Mouse (Mus musculus) heart, embryonic 10.5 days (tissue): ENCODE measurements around the gene Taf1a. TPM values are rescaled to one million over a fixed set of nuclear protein-coding genes. Genes with fewer than 3 reads are reported as not detected.
"Not testable (repeated sequence)": the region's sequence is repeated elsewhere in the genome, so short reads cannot be mapped to it uniquely, and the experiment has no call there.

ENCODE experiments used
- DNase-seq: peaks from one replicate; pipeline ENCODE4 v3.0.0-alpha.2; 2017; ENCODE audit warnings: low spot score
- H3K27ac ChIP-seq: fragments of 300-500 bp; sonication (generic); 2 replicates; pipeline ENCODE4 v1.5.1; 2016; ENCODE audit warnings: mild to moderate bottlenecking
- H3K27me3 ChIP-seq: fragments of 300-500 bp; sonication (generic); 2 replicates; pipeline ENCODE4 v1.6.1; 2016; ENCODE audit warnings: mild to moderate bottlenecking; ENCODE audit not compliant: poor library complexity, insufficient read depth, severe bottlenecking
- H3K36me3 ChIP-seq: fragments of 300-500 bp; sonication (generic); 2 replicates; pipeline ENCODE4 v1.6.1; 2016; ENCODE audit warnings: mild to moderate bottlenecking, moderate library complexity
- H3K4me1 ChIP-seq: fragments of 300-500 bp; sonication (generic); 2 replicates; pipeline ENCODE4 v1.6.1; 2016; ENCODE audit warnings: mild to moderate bottlenecking
- H3K4me3 ChIP-seq: fragments of 300-500 bp; sonication (generic); 2 replicates; pipeline ENCODE4 v1.5.1; 2016; ENCODE audit warnings: mild to moderate bottlenecking, moderate library complexity
- H3K9me3 ChIP-seq: fragments of 300-500 bp; sonication (generic); 2 replicates; pipeline ENCODE4 v1.6.1; 2016; ENCODE audit warnings: mild to moderate bottlenecking, moderate library complexity
- WGBS: fragments of 180-500 bp; shearing (Covaris S2); methylation state at CpG from one replicate; pipeline ENCODE4 v1.1.7; 2016; 5-methylcytosine and 5-hydroxymethylcytosine counted together
- polyA plus RNA-seq: library from polyadenylated mRNA; unstranded; fragments of >200 nt; fragmentation: Nextera tagmentation; extraction: Ambion mirVana; gene quantifications from 2 replicates; pipeline ENCODE4 v1.2.1, GENCODE M21; 2016

Gene Taf1a
- 14.7 and 18.0 TPM in 2 replicates for polyA plus RNA-seq

- Histone ChIP-seq H3K4me1 (peaks cover 7% of the 10 kb centered on the region), H3K27ac (peak within 1 kb of the TSS; percentile 80), H3K27me3 (peaks cover 18% of the 10 kb centered on the region; the same call in 1 of the 2 replicates), H3K9me3 (no peaks in the 10 kb centered on the region), H3K4me3 (peak within 1 kb of the TSS; percentile 83), H3K36me3 (peaks cover 20% of the 10 kb centered on the region)
- WGBS, result 6% methylated on average over 44 of the region's 44 CpGs
- DNase-seq, result peak; percentile 98
Measured at GRCm38 (mm10) chr1:183388426-183389406, at the start of gene Taf1a. TSS of gene Taf1a (plus strand) at chr1:183388981.

GRCm38 (mm10) chr1:183342902-183343301 lies 45.9 kb upstream of the Taf1a start:
- peaks cover 12% of the 10 kb centered on the region; the same call in 1 of the 2 replicates for H3K4me1 ChIP-seq
- H3K27ac ChIP-seq, H3K27me3 ChIP-seq, DNase-seq, H3K4me3 ChIP-seq, H3K9me3 ChIP-seq: not testable (repeated sequence)
- H3K36me3 ChIP-seq, result peaks cover 45% of the 10 kb centered on the region
- WGBS, result 93% methylated on average over 1 of the region's 1 CpGs

- Histone ChIP-seq H3K9me3 (no peaks in the 10 kb centered on the region), H3K4me1 (peaks cover 12% of the 10 kb centered on the region; the same call in 1 of the 2 replicates), H3K27me3 (no peaks in the 10 kb centered on the region), H3K4me3 (peak overlapping the region; percentile 94), H3K27ac (peak overlapping the region; percentile 89), H3K36me3 (peaks cover 40% of the 10 kb centered on the region)
- WGBS, result under 1% methylated on average over 72 of the region's 72 CpGs
- peak; percentile 96 for DNase-seq
Measured at GRCm38 (mm10) chr1:183344886-183345816, 43.6 kb upstream of the Taf1a start.

GRCm38 (mm10) chr1:183345817-183346195 lies 43.0 kb upstream of the Taf1a start:
- H3K9me3 ChIP-seq, result no peaks in the 10 kb centered on the region
- H3K36me3 ChIP-seq, result peaks cover 42% of the 10 kb centered on the region
- WGBS, result 4% methylated on average over 10 of the region's 10 CpGs
- H3K4me3 ChIP-seq, result peak overlapping the region; percentile 94
- peak overlapping the region; percentile 89 for H3K27ac ChIP-seq
- H3K4me1 ChIP-seq, result peaks cover 12% of the 10 kb centered on the region; the same call in 1 of the 2 replicates
- no peaks in the 10 kb centered on the region for H3K27me3 ChIP-seq
- no peak for DNase-seq

GRCm38 (mm10) chr1:183349840-183350239 lies 38.9 kb upstream of the Taf1a start:
- peak; percentile 82 for DNase-seq
- Histone ChIP-seq H3K27me3 (no peaks in the 10 kb centered on the region), H3K9me3 (no peaks in the 10 kb centered on the region), H3K4me3 (no peak overlapping the region), H3K4me1 (peaks cover 9% of the 10 kb centered on the region; the same call in 1 of the 2 replicates), H3K27ac (no peak overlapping the region), H3K36me3 (peaks cover 62% of the 10 kb centered on the region)
- 28% methylated on average over 6 of the region's 6 CpGs for WGBS

GRCm38 (mm10) chr1:183358901-183359300 lies 29.9 kb upstream of the Taf1a start:
- Histone ChIP-seq H3K9me3 (no peaks in the 10 kb centered on the region), H3K4me1 (no peaks in the 10 kb centered on the region), H3K4me3 (no peak overlapping the region), H3K27ac (no peak overlapping the region), H3K27me3 (no peaks in the 10 kb centered on the region), H3K36me3 (peaks cover 84% of the 10 kb centered on the region)
- 89% methylated on average over 3 of the region's 3 CpGs for WGBS
- no peak for DNase-seq

GRCm38 (mm10) chr1:183362301-183362700 lies 26.5 kb upstream of the Taf1a start:
- H3K36me3 ChIP-seq, result peaks cover 71% of the 10 kb centered on the region
- no peak overlapping the region for H3K4me3 ChIP-seq
- no peaks in the 10 kb centered on the region for H3K27me3 ChIP-seq
- H3K27ac ChIP-seq, result no peak overlapping the region
- 87% methylated on average over 5 of the region's 5 CpGs for WGBS
- no peaks in the 10 kb centered on the region for H3K4me1 ChIP-seq
- DNase-seq, result no peak
- H3K9me3 ChIP-seq, result no peaks in the 10 kb centered on the region

- Histone ChIP-seq H3K27me3 (no peaks in the 10 kb centered on the region), H3K9me3 (no peaks in the 10 kb centered on the region), H3K4me3 (no peak overlapping the region), H3K36me3 (peaks cover 65% of the 10 kb centered on the region), H3K27ac (no peak overlapping the region), H3K4me1 (peaks cover 5% of the 10 kb centered on the region; the same call in 1 of the 2 replicates)
- WGBS, result 79% methylated on average over 14 of the region's 14 CpGs
- DNase-seq, result no peak
Measured at GRCm38 (mm10) chr1:183362729-183363576, 25.8 kb upstream of the Taf1a start.

- H3K4me3 ChIP-seq, result no peak overlapping the region
- peaks cover 59% of the 10 kb centered on the region for H3K36me3 ChIP-seq
- WGBS, result 76% methylated on average over 5 of the region's 5 CpGs
- H3K9me3 ChIP-seq, result no peaks in the 10 kb centered on the region
- H3K27ac ChIP-seq, result no peak overlapping the region
- no peaks in the 10 kb centered on the region for H3K27me3 ChIP-seq
- no peak for DNase-seq
- peaks cover 10% of the 10 kb centered on the region for H3K4me1 ChIP-seq
Measured at GRCm38 (mm10) chr1:183363577-183363867, 25.3 kb upstream of the Taf1a start.

GRCm38 (mm10) chr1:183366361-183366760 lies 22.4 kb upstream of the Taf1a start:
- Histone ChIP-seq H3K27ac (no peak overlapping the region), H3K27me3 (no peaks in the 10 kb centered on the region), H3K4me3 (no peak overlapping the region), H3K4me1 (peaks cover 16% of the 10 kb centered on the region), H3K9me3 (no peaks in the 10 kb centered on the region), H3K36me3 (peaks cover 34% of the 10 kb centered on the region)
- DNase-seq, result no peak
- WGBS, result 94% methylated on average over 5 of the region's 5 CpGs

- H3K4me1 ChIP-seq, result peaks cover 16% of the 10 kb centered on the region
- H3K4me3 ChIP-seq, result peak overlapping the region; percentile 87
- 3% methylated on average over 54 of the region's 56 CpGs for WGBS
- peak overlapping the region; percentile 89 for H3K27ac ChIP-seq
- DNase-seq, result no peak
- peaks cover 15% of the 10 kb centered on the region for H3K36me3 ChIP-seq
- H3K27me3 ChIP-seq, result no peaks in the 10 kb centered on the region
- H3K9me3 ChIP-seq, result no peaks in the 10 kb centered on the region
Measured at GRCm38 (mm10) chr1:183368601-183369400, 20.0 kb upstream of the Taf1a start.
